Mouse (Mus musculus) ES-E14 (cell line): ENCODE measurements at regions not wholly inside any gene's neighbourhood (a gene's known extent, or its start where the extent isn't known, plus 50 kb on each side); places are given as distances from the start of the nearest gene placed in this dataset.

Source experiments
- CHD2 ChIP-seq: IDR thresholded peaks from 2 replicates; pipeline ENCODE4 v1.6.1; 2014; ENCODE audit warnings: mild to moderate bottlenecking, low read depth, low read length, inconsistent platforms
- HCFC1 ChIP-seq: IDR thresholded peaks from 2 replicates; pipeline ENCODE4 v1.6.1; 2012; ENCODE audit warnings: low read length, inconsistent platforms, borderline replicate concordance; ENCODE audit not compliant: insufficient read depth
- MAFK ChIP-seq: IDR thresholded peaks from 2 replicates; pipeline ENCODE4 v1.6.1; 2014; ENCODE audit warnings: mild to moderate bottlenecking, low read depth, low read length, inconsistent platforms; ENCODE audit not compliant: insufficient read depth
- ZC3H11A ChIP-seq: IDR thresholded peaks from 2 replicates; pipeline ENCODE4 v1.6.1; 2012; ENCODE audit warnings: low read depth, mild to moderate bottlenecking, inconsistent platforms, low read length, borderline replicate concordance

- TF ChIP-seq CHD2 (no peak), HCFC1 (no peak), ZC3H11A (no peak), MAFK (no peak)
Measured at GRCm38 (mm10) chr12:51025531-51025930, 322.3 kb upstream of the G2e3 start.
